Mouse (Mus musculus): ENCODE data around the gene Stx18.

Gene Stx18

GRCm38 (mm10) chr5:38038710-38039592 is at the start of gene Stx18:
Gene Stx18 (plus strand): TSS chr5:38038742.
- DNase-seq = peak; percentile 62 to 71

GRCm38 (mm10) chr5:37992346-37992745 is 46.2 kb upstream of the Stx18 start:
- no peak for DNase-seq

GRCm38 (mm10) chr5:37998805-37999204 is 39.7 kb upstream of the Stx18 start:
- no peak for DNase-seq

GRCm38 (mm10) chr5:38002573-38002972 is 36.0 kb upstream of the Stx18 start:
- DNase-seq = no peak

- no peak for DNase-seq
These were observed 33.8 kb upstream of the Stx18 start for GRCm38 (mm10) chr5:38004746-38005145.

- no peak for DNase-seq
These were observed 31.9 kb upstream of the Stx18 start for GRCm38 (mm10) chr5:38006415-38007347.

- no peak for DNase-seq
These were observed 29.5 kb upstream of the Stx18 start for GRCm38 (mm10) chr5:38009071-38009470.

GRCm38 (mm10) chr5:38014916-38015315 is 23.6 kb upstream of the Stx18 start:
- no peak for DNase-seq

- no peak for DNase-seq
These were observed 21.6 kb upstream of the Stx18 start for GRCm38 (mm10) chr5:38016945-38017344.

GRCm38 (mm10) chr5:38027656-38028055 is 10.9 kb upstream of the Stx18 start:
- DNase-seq = no peak

- DNase-seq = peak in 1 of 2 experiments; percentile 6
These were observed 268 bp upstream of the Stx18 start for GRCm38 (mm10) chr5:38038274-38038673.

GRCm38 (mm10) chr5:38039796-38040195 is 1.3 kb downstream of the Stx18 start:
- DNase-seq = no peak

- no peak for DNase-seq
These were observed 6.4 kb downstream of the Stx18 start for GRCm38 (mm10) chr5:38044923-38045322.

- no peak for DNase-seq
These were observed 9.6 kb downstream of the Stx18 start for GRCm38 (mm10) chr5:38048177-38048576.

- no peak for DNase-seq
These were observed 22.5 kb downstream of the Stx18 start for GRCm38 (mm10) chr5:38061051-38061450.

- no peak for DNase-seq
These were observed 24.2 kb downstream of the Stx18 start for GRCm38 (mm10) chr5:38062709-38063108.

GRCm38 (mm10) chr5:38063339-38063738 is 24.8 kb downstream of the Stx18 start:
- no peak for DNase-seq

GRCm38 (mm10) chr5:38064043-38064575 is 25.6 kb downstream of the Stx18 start:
- DNase-seq = no peak

GRCm38 (mm10) chr5:38064701-38065100 is 26.2 kb downstream of the Stx18 start:
- no peak for DNase-seq

GRCm38 (mm10) chr5:38065454-38065853 is 26.9 kb downstream of the Stx18 start:
- no peak for DNase-seq

GRCm38 (mm10) chr5:38066606-38067005 is 28.1 kb downstream of the Stx18 start:
- DNase-seq = no peak

- no peak for DNase-seq
These were observed 37.8 kb downstream of the Stx18 start for GRCm38 (mm10) chr5:38076326-38076725.

GRCm38 (mm10) chr5:38078575-38078974 is 40.0 kb downstream of the Stx18 start:
- no peak for DNase-seq
